Mouse (Mus musculus) limb, embryonic 13.5 days (tissue): ENCODE results near the gene Vps25. TPM values are rescaled to one million over a fixed set of nuclear protein-coding genes. Genes with fewer than 3 reads are reported as not detected.

ENCODE experiments used
- ATAC-seq: fragments of 200-750 bp; cut with Nextera tagmentation; 2 replicates; pipeline ENCODE4 v1.8.0; 2017; ENCODE audit warnings: low read depth, moderate number of reproducible peaks, moderate TSS enrichment; ENCODE audit not compliant: low FRiP score
- H3K27ac ChIP-seq: fragments of 300-500 bp; sonication (generic); 2 replicates; pipeline ENCODE4 v1.5.1; 2015; ENCODE audit warnings: inconsistent platforms, mild to moderate bottlenecking, moderate library complexity
- H3K27me3 ChIP-seq: fragments of 300-500 bp; sonication (generic); 2 replicates; pipeline ENCODE4 v1.6.1; 2015; ENCODE audit warnings: mild to moderate bottlenecking, inconsistent platforms
- H3K36me3 ChIP-seq: fragments of 300-500 bp; sonication (generic); 2 replicates; pipeline ENCODE4 v1.6.1; 2015; ENCODE audit warnings: inconsistent platforms, mild to moderate bottlenecking, moderate library complexity
- H3K4me1 ChIP-seq: fragments of 300-500 bp; sonication (generic); 2 replicates; pipeline ENCODE4 v1.6.1; 2015; ENCODE audit warnings: inconsistent platforms
- H3K4me2 ChIP-seq: fragments of 300-500 bp; sonication (generic); replicated peaks from 2 replicates; pipeline ENCODE4 v1.6.1; 2015; ENCODE audit warnings: inconsistent platforms, mild to moderate bottlenecking, moderate library complexity
- H3K4me3 ChIP-seq: fragments of 300-500 bp; sonication (generic); 2 replicates; pipeline ENCODE4 v1.5.1; 2015; ENCODE audit warnings: moderate library complexity, mild to moderate bottlenecking, inconsistent platforms
- H3K9ac ChIP-seq: fragments of 300-500 bp; sonication (generic); 2 replicates; pipeline ENCODE4 v1.6.1; 2015; ENCODE audit warnings: mild to moderate bottlenecking, inconsistent platforms
- H3K9me3 ChIP-seq: fragments of 300-500 bp; sonication (generic); 2 replicates; pipeline ENCODE4 v1.6.1; 2016; ENCODE audit warnings: inconsistent platforms
- WGBS: fragments of 180-500 bp; shearing (Covaris S2); methylation state at CpG from one replicate; pipeline ENCODE4 v1.1.7; 2015; 5-methylcytosine and 5-hydroxymethylcytosine counted together
- polyA plus RNA-seq: library from polyadenylated mRNA; unstranded; fragments of >200 nt; fragmentation: Nextera tagmentation; extraction: Ambion mirVana; gene quantifications from 2 replicates; pipeline ENCODE4 v1.2.1, GENCODE M21; 2015

Gene Vps25
- polyA plus RNA-seq, 1 experiment from 2014 or later, result 104 TPM

- ATAC-seq, result no peak
- Histone ChIP-seq H3K27me3 (peaks cover 72% of the 10 kb centered on the region), H3K27ac (no peak overlapping the region), H3K9ac (no peak overlapping the region), H3K36me3 (peaks cover 4% of the 10 kb centered on the region; the same call in 1 of the 2 replicates), H3K4me2 (0 out of 2 replicates have a peak overlapping the region, but pooled peaks have one; percentile 4), H3K4me1 (peaks cover 52% of the 10 kb centered on the region), H3K4me3 (0 out of 2 replicates have a peak overlapping the region, but pooled peaks have one; percentile 5), H3K9me3 (no peaks in the 10 kb centered on the region)
- 8% methylated on average over 3 of the region's 3 CpGs for WGBS
These were observed 10.4 kb downstream of the Vps25 start for GRCm38 (mm10) chr11:101263989-101264280.

GRCm38 (mm10) chr11:101264954-101265471, 11.5 kb downstream of the Vps25 start:
- peaks cover 82% of the 10 kb centered on the region for H3K27me3 ChIP-seq
- no peak for ATAC-seq
- H3K9ac ChIP-seq, result peak overlapping the region; percentile 46
- no peaks in the 10 kb centered on the region for H3K36me3 ChIP-seq
- H3K4me3 ChIP-seq, result peak overlapping the region; percentile 38
- 3% methylated on average over 31 of the region's 31 CpGs for WGBS
- H3K4me2 ChIP-seq, result peak overlapping the region; percentile 60
- no peaks in the 10 kb centered on the region for H3K9me3 ChIP-seq
- H3K4me1 ChIP-seq, result peaks cover 41% of the 10 kb centered on the region
- no peak overlapping the region for H3K27ac ChIP-seq

GRCm38 (mm10) chr11:101265906-101266305, 12.4 kb downstream of the Vps25 start:
- no peak for ATAC-seq
- peaks cover 88% of the 10 kb centered on the region for H3K27me3 ChIP-seq
- WGBS, result 29% methylated on average over 6 of the region's 6 CpGs
- no peak overlapping the region for H3K4me3 ChIP-seq
- no peaks in the 10 kb centered on the region for H3K9me3 ChIP-seq
- H3K4me2 ChIP-seq, result peak overlapping the region; percentile 60
- peaks cover 35% of the 10 kb centered on the region for H3K4me1 ChIP-seq
- no peak overlapping the region for H3K9ac ChIP-seq
- H3K36me3 ChIP-seq, result no peaks in the 10 kb centered on the region
- no peak overlapping the region for H3K27ac ChIP-seq

- Histone ChIP-seq H3K9ac (peak overlapping the region; percentile 10; the same call in 1 of the 2 replicates), H3K27ac (no peak overlapping the region), H3K27me3 (peaks cover 56% of the 10 kb centered on the region), H3K4me3 (no peak overlapping the region), H3K4me2 (no peak overlapping the region), H3K36me3 (no peaks in the 10 kb centered on the region; the same call in 1 of the 2 replicates), H3K9me3 (no peaks in the 10 kb centered on the region), H3K4me1 (peaks cover 8% of the 10 kb centered on the region)
- 11% methylated on average over 10 of the region's 10 CpGs for WGBS
- no peak for ATAC-seq
These were observed 16.1 kb downstream of the Vps25 start for GRCm38 (mm10) chr11:101269577-101270116.

- Histone ChIP-seq H3K4me1 (peaks cover 13% of the 10 kb centered on the region), H3K4me3 (no peak overlapping the region), H3K27me3 (peaks cover 41% of the 10 kb centered on the region), H3K4me2 (no peak overlapping the region), H3K9me3 (no peaks in the 10 kb centered on the region), H3K27ac (no peak overlapping the region), H3K9ac (no peak overlapping the region), H3K36me3 (peaks cover 14% of the 10 kb centered on the region)
- 78% methylated on average over 3 of the region's 3 CpGs for WGBS
- no peak for ATAC-seq
These were observed 18.9 kb downstream of the Vps25 start for GRCm38 (mm10) chr11:101272446-101272845.

GRCm38 (mm10) chr11:101275309-101275708, 21.8 kb downstream of the Vps25 start:
- 65% methylated on average over 4 of the region's 4 CpGs for WGBS
- Histone ChIP-seq H3K4me2 (no peak overlapping the region), H3K4me1 (peaks cover 27% of the 10 kb centered on the region), H3K4me3 (no peak overlapping the region), H3K27me3 (peaks cover 19% of the 10 kb centered on the region; the same call in 1 of the 2 replicates), H3K9me3 (no peaks in the 10 kb centered on the region), H3K27ac (no peak overlapping the region), H3K36me3 (peaks cover 14% of the 10 kb centered on the region), H3K9ac (no peak overlapping the region; the same call in 1 of the 2 replicates)
- no peak for ATAC-seq

GRCm38 (mm10) chr11:101276319-101277070, 23.0 kb downstream of the Vps25 start:
- 32% methylated on average over 27 of the region's 27 CpGs for WGBS
- Histone ChIP-seq H3K27ac (no peak overlapping the region), H3K4me2 (peak overlapping the region; percentile 31), H3K4me1 (peaks cover 27% of the 10 kb centered on the region), H3K9ac (0 out of 2 replicates have a peak overlapping the region, but pooled peaks have one; percentile 31), H3K9me3 (no peaks in the 10 kb centered on the region), H3K4me3 (no peak overlapping the region), H3K36me3 (peaks cover 14% of the 10 kb centered on the region), H3K27me3 (peaks cover 16% of the 10 kb centered on the region; the same call in 1 of the 2 replicates)
- no peak for ATAC-seq

- H3K4me1 ChIP-seq, result peaks cover 27% of the 10 kb centered on the region
- H3K4me2 ChIP-seq, result peak overlapping the region; percentile 77
- H3K27me3 ChIP-seq, result peaks cover 16% of the 10 kb centered on the region; the same call in 1 of the 2 replicates
- WGBS, result 50% methylated on average over 12 of the region's 12 CpGs
- H3K9ac ChIP-seq, result peak overlapping the region; percentile 80
- ATAC-seq, result no peak
- H3K4me3 ChIP-seq, result peak overlapping the region; percentile 72
- H3K36me3 ChIP-seq, result peaks cover 14% of the 10 kb centered on the region
- no peaks in the 10 kb centered on the region for H3K9me3 ChIP-seq
- H3K27ac ChIP-seq, result no peak overlapping the region
These were observed 24.1 kb downstream of the Vps25 start for GRCm38 (mm10) chr11:101277381-101278222.

- Histone ChIP-seq H3K27ac (0 out of 2 replicates have a peak within 1 kb of the TSS, but pooled peaks have one; percentile 40), H3K4me3 (peak within 1 kb of the TSS; percentile 72), H3K9ac (peak within 1 kb of the TSS; percentile 80), H3K27me3 (peaks cover 16% of the 10 kb centered on the region; the same call in 1 of the 2 replicates), H3K4me2 (peak within 1 kb of the TSS; percentile 77), H3K36me3 (peaks cover 14% of the 10 kb centered on the region), H3K9me3 (no peaks in the 10 kb centered on the region), H3K4me1 (peaks cover 27% of the 10 kb centered on the region)
- ATAC-seq, result peak; percentile 95
- 11% methylated on average over 45 of the region's 45 CpGs for WGBS
These were observed 25.0 kb downstream of the Vps25 start, which contains the start of the genes Cntd1 and Coa3 for GRCm38 (mm10) chr11:101278223-101279192. Cntd1 (plus strand) TSS chr11:101279012. Coa3 (minus strand) TSS chr11:101279114.

GRCm38 (mm10) chr11:101279193-101279569, 25.7 kb downstream of the Vps25 start:
- peaks cover 27% of the 10 kb centered on the region for H3K4me1 ChIP-seq
- peak overlapping the region; percentile 43; the same call in 1 of the 2 replicates for H3K9ac ChIP-seq
- peak overlapping the region; percentile 77 for H3K4me2 ChIP-seq
- H3K27ac ChIP-seq, result no peak overlapping the region
- H3K9me3 ChIP-seq, result no peaks in the 10 kb centered on the region
- ATAC-seq, result peak; percentile 35; the same call in 1 of the 2 replicates
- 56% methylated on average over 14 of the region's 14 CpGs for WGBS
- peaks cover 14% of the 10 kb centered on the region for H3K36me3 ChIP-seq
- peaks cover 16% of the 10 kb centered on the region; the same call in 1 of the 2 replicates for H3K27me3 ChIP-seq
- peak overlapping the region; percentile 72 for H3K4me3 ChIP-seq

- Histone ChIP-seq H3K27me3 (peaks cover 12% of the 10 kb centered on the region; the same call in 1 of the 2 replicates), H3K9ac (no peak overlapping the region), H3K4me1 (peaks cover 27% of the 10 kb centered on the region), H3K4me2 (no peak overlapping the region), H3K9me3 (no peaks in the 10 kb centered on the region), H3K4me3 (no peak overlapping the region), H3K27ac (no peak overlapping the region), H3K36me3 (peaks cover 16% of the 10 kb centered on the region)
- WGBS, result 60% methylated on average over 7 of the region's 7 CpGs
- no peak for ATAC-seq
These were observed 27.3 kb downstream of the Vps25 start for GRCm38 (mm10) chr11:101280837-101281236.
